Mouse (Mus musculus) brain, embryonic 18.5 days (tissue): ENCODE measurements around the gene Atrnl1.
A peak's percentile ranks its signal among the peaks of the same experiment; 100 is the strongest.
"Not testable (repeated sequence)": the region's sequence is repeated elsewhere in the genome, so short reads cannot be mapped to it uniquely, and the experiment has no call there.

Source experiments
- DNase-seq: peaks from one replicate; pipeline ENCODE4 v3.0.0-alpha.2; 2012; ENCODE audit warnings: low read depth, low spot score

Gene Atrnl1

GRCm38 (mm10) chr19:57816221-57816996, 205.6 kb downstream of the Atrnl1 start:
- peak; percentile 28 for DNase-seq

DNA sequence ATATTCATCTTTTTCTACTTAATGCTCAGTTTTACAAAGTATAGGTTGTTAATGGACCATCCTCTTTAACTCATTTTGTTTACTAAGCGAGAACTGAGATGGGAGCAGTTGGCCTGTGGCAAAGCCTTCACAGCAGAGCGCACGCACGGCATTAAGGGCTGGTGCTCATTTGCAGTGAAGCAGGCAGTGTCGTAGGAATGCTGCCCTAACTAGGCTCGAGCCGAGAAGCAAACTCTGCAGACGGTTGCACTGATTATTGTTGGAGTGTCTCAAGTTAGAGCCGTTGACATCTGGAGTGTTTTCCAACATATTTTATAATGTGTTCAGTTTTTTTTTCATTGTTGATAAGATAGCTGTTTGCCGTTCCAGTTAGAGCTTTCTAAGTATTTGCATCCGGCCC, 206.9 kb downstream of the Atrnl1 start:
- no peak for DNase-seq

DNA sequence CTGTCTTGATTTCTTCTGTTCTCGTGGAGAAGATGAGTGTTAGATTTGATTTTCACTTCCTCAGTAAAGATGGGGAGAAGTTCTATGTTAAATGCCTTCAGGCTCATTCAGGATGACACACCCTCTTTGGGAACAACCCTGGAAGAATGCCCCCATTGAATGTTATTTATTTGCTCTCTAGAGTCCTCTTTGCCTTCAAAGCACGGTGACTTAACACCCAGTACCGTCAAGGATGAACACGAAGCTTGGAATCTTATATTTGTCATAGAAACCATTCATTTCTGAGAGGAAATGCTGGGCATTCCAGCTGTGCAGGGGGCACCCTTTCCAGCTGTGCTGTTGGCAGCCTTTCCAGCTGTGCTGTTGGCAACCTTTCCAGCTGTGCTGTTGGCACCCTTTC, 212.6 kb downstream of the Atrnl1 start:
- DNase-seq = no peak

GRCm38 (mm10) chr19:57825271-57826207, 214.7 kb downstream of the Atrnl1 start:
- DNase-seq = no peak

- DNase-seq = no peak
Measured at GRCm38 (mm10) chr19:57833083-57833482, 222.2 kb downstream of the Atrnl1 start.

DNA sequence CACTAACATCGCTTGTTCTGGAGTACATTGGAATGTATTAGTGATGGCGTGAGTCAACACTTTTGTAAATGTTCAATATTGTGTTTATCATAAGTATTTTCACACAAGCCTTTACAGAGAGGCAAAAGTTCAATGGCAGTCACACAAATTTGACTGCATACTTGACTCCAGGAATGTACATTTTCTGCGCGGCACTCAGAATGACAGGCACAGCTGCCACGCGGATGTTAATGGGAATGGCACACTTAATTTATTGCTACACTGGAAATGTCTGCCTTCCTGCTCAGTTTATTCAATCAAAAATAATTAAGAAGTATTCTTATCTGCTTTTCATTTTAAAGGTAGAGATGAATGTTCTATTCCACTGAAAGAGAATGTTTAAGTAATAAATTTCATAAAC, 227.0 kb downstream of the Atrnl1 start:
- no peak for DNase-seq

- no peak for DNase-seq
Measured at GRCm38 (mm10) chr19:57838546-57838945, 227.7 kb downstream of the Atrnl1 start.

DNA sequence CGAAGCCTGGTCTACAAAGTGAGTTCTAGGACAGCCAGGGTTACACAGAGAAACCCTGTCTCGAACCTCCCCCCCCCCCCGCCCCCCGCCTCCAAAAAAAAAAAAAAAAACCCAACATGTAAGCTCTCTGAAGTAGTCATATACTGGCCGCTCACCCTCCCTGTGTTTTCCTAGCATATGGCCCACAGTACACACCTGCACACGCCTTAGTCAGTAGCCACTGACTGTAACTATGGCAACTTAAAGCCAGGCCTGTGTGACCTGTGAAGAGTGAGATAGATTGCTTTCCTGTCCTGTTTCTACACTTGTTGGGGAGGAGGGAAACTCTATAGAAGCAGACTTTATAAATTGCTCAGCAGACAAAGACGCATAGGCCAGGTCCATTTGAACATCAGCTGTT, 239.1 kb downstream of the Atrnl1 start:
- DNase-seq = no peak

- DNase-seq = no peak
Measured at GRCm38 (mm10) chr19:57868350-57868749, 257.5 kb downstream of the Atrnl1 start.

GRCm38 (mm10) chr19:57870871-57871270, 260.0 kb downstream of the Atrnl1 start:
- DNase-seq = no peak

GRCm38 (mm10) chr19:57876057-57876456, 265.2 kb downstream of the Atrnl1 start:
- DNase-seq = no peak

- DNase-seq = no peak
Measured at GRCm38 (mm10) chr19:57877343-57877742, 266.5 kb downstream of the Atrnl1 start.

GRCm38 (mm10) chr19:57878583-57878982, 267.7 kb downstream of the Atrnl1 start:
- DNase-seq = no peak

DNA sequence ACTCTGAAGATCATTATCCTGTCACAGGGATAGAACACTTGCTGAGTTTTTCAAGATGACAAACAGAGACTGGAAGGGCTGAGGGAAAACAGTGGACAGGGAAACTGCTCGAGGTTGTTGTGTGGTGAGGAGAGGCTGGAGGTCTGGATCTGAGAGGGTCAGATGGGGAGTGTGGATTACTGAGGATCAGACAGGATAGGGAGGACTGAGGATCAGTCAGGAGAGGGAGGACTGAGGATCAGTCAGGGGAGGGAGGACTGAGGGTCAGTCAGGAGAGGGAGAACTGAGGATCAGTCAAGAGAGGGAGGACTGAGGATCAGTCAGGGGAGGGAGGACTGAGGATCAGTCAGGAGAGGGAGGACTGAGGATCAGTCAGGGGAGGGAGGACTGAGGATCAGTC, 269.0 kb downstream of the Atrnl1 start:
- not testable (repeated sequence) for DNase-seq

- no peak for DNase-seq
Measured at GRCm38 (mm10) chr19:57881927-57882326, 271.1 kb downstream of the Atrnl1 start.

DNA sequence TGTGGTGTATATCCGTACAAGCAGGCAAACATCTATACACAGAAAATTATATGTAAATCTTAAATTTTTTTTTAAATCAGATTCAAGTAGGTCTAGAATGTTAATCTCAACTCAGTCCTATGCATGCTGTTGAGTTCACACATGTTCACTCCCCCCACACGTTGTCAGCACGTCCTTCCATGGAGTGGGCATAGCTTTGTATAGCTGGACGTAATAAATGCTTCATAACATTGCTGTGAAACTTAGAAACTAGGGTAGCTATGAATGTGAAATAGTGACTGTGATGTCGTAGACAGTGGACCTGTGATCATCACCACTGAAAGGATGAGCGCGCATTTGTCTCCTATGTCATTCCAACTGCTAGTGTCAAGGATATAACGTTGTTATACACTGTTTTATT, 278.0 kb downstream of the Atrnl1 start:
- DNase-seq = no peak

- no peak for DNase-seq
Measured at GRCm38 (mm10) chr19:57889741-57890140, 278.9 kb downstream of the Atrnl1 start.

GRCm38 (mm10) chr19:57890954-57891353, 280.1 kb downstream of the Atrnl1 start:
- no peak for DNase-seq

DNA sequence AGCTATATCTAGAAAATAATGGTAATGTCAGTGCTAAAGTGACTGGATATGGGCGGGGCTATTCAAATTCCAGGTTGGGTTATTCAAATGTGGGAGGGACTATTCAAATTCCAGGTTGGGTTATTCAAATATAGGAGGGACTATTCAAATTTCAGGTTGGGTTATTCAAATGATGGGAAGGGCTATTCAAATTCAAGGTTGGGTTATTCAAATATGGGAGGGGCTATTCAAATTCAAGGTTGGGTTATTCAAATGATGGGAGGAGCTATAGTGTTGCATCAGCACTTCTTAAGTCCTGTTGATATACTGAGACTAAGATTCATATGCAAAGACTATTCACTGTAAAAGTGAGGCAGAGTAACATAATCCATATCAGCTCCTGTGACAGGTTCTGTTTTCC, 283.4 kb downstream of the Atrnl1 start:
- no peak for DNase-seq

GRCm38 (mm10) chr19:57900037-57900436, 289.2 kb downstream of the Atrnl1 start:
- DNase-seq = peak; percentile 10

GRCm38 (mm10) chr19:57909466-57909865, 298.6 kb downstream of the Atrnl1 start:
- DNase-seq = no peak

- DNase-seq = no peak
Measured at GRCm38 (mm10) chr19:57910650-57911049, 299.8 kb downstream of the Atrnl1 start.

GRCm38 (mm10) chr19:57916325-57916724, 305.5 kb downstream of the Atrnl1 start:
- DNase-seq = no peak
